Mouse (Mus musculus): ENCODE data around the gene Ccdc51. TPM values are rescaled to one million over a fixed set of nuclear protein-coding genes. Genes with fewer than 3 reads are reported as not detected.

Gene Ccdc51
- total and polyA plus RNA-seq, 3 experiments: 15.1 to 28.4 TPM; not detected in 1

DNA sequence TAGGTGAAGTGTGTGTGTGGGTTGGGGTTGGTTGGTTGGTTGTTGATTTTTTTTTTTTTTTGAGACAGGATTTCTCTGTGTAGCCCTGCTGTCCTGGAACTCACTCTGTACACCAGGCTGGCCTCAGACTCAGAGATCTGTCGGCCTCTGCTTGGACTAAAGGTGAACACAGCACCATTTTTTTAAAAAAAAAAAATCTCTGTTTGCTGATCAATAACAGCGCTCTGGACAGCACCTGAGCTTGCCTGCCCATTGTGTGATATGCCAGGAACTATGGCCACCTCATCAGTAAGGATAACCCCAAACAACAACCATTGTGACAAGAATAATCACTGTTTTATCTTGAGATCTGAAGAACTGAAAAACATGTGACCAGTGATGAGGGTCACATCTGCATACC, 42.8 kb downstream of the Ccdc51 start:
- Histone ChIP-seq H3K9ac (ENCODE audit: control insufficient read depth, low read depth, low read length, poor library complexity, severe bottlenecking) (no peak overlapping the region), H3K27me3 (ENCODE audit: control insufficient read depth in 1 of 2, insufficient read depth in 2 of 2, low read length in 2 of 2) (peaks cover 0 to 3% of the 10 kb centered on the region in 2 experiments; a peak in 2 of 4 replicates), H3K27ac (ENCODE audit: control insufficient read depth, low read depth, low read length) (no peak overlapping the region), H3K9me3 (replicated peaks; ENCODE audit: insufficient read depth, low read length) (no peaks in the 10 kb centered on the region), H3K4me1 (ENCODE audit: control insufficient read depth in 1 of 2, insufficient read depth in 2 of 2, low read length in 2 of 2) (peaks cover 2 to 14% of the 10 kb centered on the region in 2 experiments; a peak in 3 of 4 replicates), H3K4me3 (ENCODE audit: control insufficient read depth in 1 of 2, insufficient read depth in 1 of 2, low read depth in 2 of 2, low read length in 2 of 2) (no peak overlapping the region), H3K79me2 (ENCODE audit: control insufficient read depth, insufficient read depth, low read length, poor library complexity) (no peaks in the 10 kb centered on the region), H3K36me3 (ENCODE audit: control insufficient read depth in 1 of 2, insufficient read depth in 2 of 2, low read length in 2 of 2) (peaks cover 0 to 4% of the 10 kb centered on the region in 2 experiments; a peak in 2 of 4 replicates)
- DNase-seq (ENCODE audit: low read depth, low spot score): no peak
- TF ChIP-seq POLR2AphosphoS2 (IDR thresholded peaks at IDR 0.05; ENCODE audit: low read length): no peak
- TF ChIP-seq ZKSCAN1 (IDR thresholded peaks at IDR 0.05; ENCODE audit: low read depth, low read length): no peak

DNA sequence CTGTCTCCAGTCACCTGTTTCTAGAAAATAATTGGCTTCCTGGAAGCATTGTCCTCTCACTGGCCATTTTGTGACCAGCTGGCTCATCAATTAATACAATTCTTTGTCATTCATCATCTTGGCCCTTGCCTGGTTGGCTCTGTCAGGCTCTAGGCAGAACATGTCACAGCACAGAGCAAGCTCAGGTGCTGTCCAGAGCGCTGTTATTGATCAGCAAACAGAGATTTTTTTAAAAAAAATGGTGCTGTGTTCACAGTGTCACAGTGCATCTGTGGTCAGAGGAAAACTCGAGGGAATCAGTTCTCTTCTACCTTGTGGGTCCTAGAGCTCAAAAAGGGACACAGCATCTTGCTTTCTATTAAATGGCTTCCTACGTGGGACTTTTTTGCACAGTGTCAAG, 43.2 kb downstream of the Ccdc51 start:
- no peak for DNase-seq (ENCODE audit: low read depth, low spot score)
- H3K4me1 ChIP-seq (ENCODE audit: control insufficient read depth in 1 of 2, insufficient read depth in 2 of 2, low read length in 2 of 2): peaks cover 2 to 14% of the 10 kb centered on the region in 2 experiments; a peak in 3 of 4 replicates
- no peak for TF ChIP-seq MAZ (IDR thresholded peaks at IDR 0.05; ENCODE audit: low read depth, low read length)

DNA sequence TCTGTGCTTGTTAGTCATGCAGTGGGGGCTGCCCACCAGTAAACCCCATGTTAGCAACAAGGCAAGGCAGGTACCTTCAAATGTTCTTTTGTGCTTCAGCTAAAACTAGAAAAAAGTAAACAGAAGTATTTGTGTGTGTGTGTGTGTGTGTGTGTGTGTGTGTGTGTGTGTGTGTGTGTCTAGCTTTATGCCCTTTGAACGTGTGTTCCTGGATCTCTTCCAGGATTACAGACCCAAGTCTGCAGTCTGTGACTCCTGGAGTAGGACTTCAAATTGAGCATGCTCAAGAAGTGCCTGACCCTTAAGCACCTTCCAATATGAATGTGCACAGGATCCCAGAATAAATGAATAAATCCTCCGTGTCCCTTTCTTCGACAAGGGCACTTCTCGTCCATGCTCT, 44.8 kb downstream of the Ccdc51 start:
- peaks cover 0 to 4% of the 10 kb centered on the region in 2 experiments; a peak in 2 of 4 replicates for H3K36me3 ChIP-seq (ENCODE audit: control insufficient read depth in 1 of 2, insufficient read depth in 2 of 2, low read length in 2 of 2)
- peaks cover 0 to 3% of the 10 kb centered on the region in 2 experiments; a peak in 2 of 4 replicates for H3K27me3 ChIP-seq (ENCODE audit: control insufficient read depth in 1 of 2, insufficient read depth in 2 of 2, low read length in 2 of 2)
- H3K79me2 ChIP-seq (ENCODE audit: control insufficient read depth, insufficient read depth, low read length, poor library complexity): no peaks in the 10 kb centered on the region
- no peak overlapping the region for H3K9ac ChIP-seq (ENCODE audit: control insufficient read depth, low read depth, low read length, poor library complexity, severe bottlenecking)
- no peak for TF ChIP-seq ZC3H11A (IDR thresholded peaks at IDR 0.05; ENCODE audit: low read depth, low read length)
- TF ChIP-seq ETS1 (IDR thresholded peaks at IDR 0.05; ENCODE audit: low read depth, low read length): no peak
- no peak for TF ChIP-seq GATA1 (IDR thresholded peaks at IDR 0.05; ENCODE audit: low read depth, low read length)
- TF ChIP-seq ZNF384 (IDR thresholded peaks at IDR 0.05; ENCODE audit: low read depth, low read length): no peak
- no peak for TF ChIP-seq BHLHE40 (IDR thresholded peaks at IDR 0.05; ENCODE audit: borderline replicate concordance, low read depth, low read length)
- TF ChIP-seq E2F4 (IDR thresholded peaks at IDR 0.05; ENCODE audit: borderline replicate concordance, low read depth, low read length): no peak
- TF ChIP-seq GABPA (IDR thresholded peaks at IDR 0.05; ENCODE audit: low read depth, low read length): no peak
- TF ChIP-seq SMC3 (IDR thresholded peaks at IDR 0.05; ENCODE audit: low read depth, low read length): no peak
- TF ChIP-seq RCOR1 (IDR thresholded peaks at IDR 0.05; ENCODE audit: low read depth, low read length): no peak
- no peak for TF ChIP-seq CHD1 (IDR thresholded peaks at IDR 0.05; ENCODE audit: low read depth, low read length)
- no peak for TF ChIP-seq MEF2A (IDR thresholded peaks at IDR 0.05; ENCODE audit: extremely low read depth, insufficient replicate concordance, low read depth, low read length, poor library complexity, severe bottlenecking)
- no peak for TF ChIP-seq CHD2 (IDR thresholded peaks at IDR 0.05; ENCODE audit: low read length)
- TF ChIP-seq MYB (IDR thresholded peaks at IDR 0.05; ENCODE audit: low read depth, low read length): no peak
- no peak for TF ChIP-seq NELFE (IDR thresholded peaks at IDR 0.05; ENCODE audit: low read depth, low read length)
- TF ChIP-seq POLR2A (IDR thresholded peaks at IDR 0.05; ENCODE audit: control insufficient read depth in 1 of 2, insufficient read depth in 1 of 2, low read depth in 1 of 2, low read length in 2 of 2, poor library complexity in 1 of 2): no peak
- no peak for TF ChIP-seq EP300 (IDR thresholded peaks at IDR 0.05; ENCODE audit: low read depth in 1 of 2, low read length in 2 of 2)
- TF ChIP-seq ZMIZ1 (IDR thresholded peaks at IDR 0.05; ENCODE audit: low read depth, low read length): no peak
- TF ChIP-seq USF1 (IDR thresholded peaks at IDR 0.05; ENCODE audit: low read depth, low read length): no peak
- TF ChIP-seq POLR2AphosphoS2 (IDR thresholded peaks at IDR 0.05; ENCODE audit: low read length): no peak
- no peaks in the 10 kb centered on the region for H3K9me3 ChIP-seq (replicated peaks; ENCODE audit: insufficient read depth, low read length)
- no peak overlapping the region for H3K27ac ChIP-seq (ENCODE audit: control insufficient read depth, low read depth, low read length)
- peaks cover 2 to 14% of the 10 kb centered on the region in 2 experiments; a peak in 3 of 4 replicates for H3K4me1 ChIP-seq (ENCODE audit: control insufficient read depth in 1 of 2, insufficient read depth in 2 of 2, low read length in 2 of 2)
- no peak for DNase-seq (ENCODE audit: low read depth, low spot score)
- H3K4me3 ChIP-seq (ENCODE audit: control insufficient read depth in 1 of 2, insufficient read depth in 1 of 2, low read depth in 2 of 2, low read length in 2 of 2): no peak overlapping the region

More for the DNA sequence above, 43.2 kb downstream of the Ccdc51 start:
- Histone ChIP-seq H3K4me3 (ENCODE audit: control insufficient read depth in 1 of 2, insufficient read depth in 1 of 2, low read depth in 2 of 2, low read length in 2 of 2) (no peak overlapping the region), H3K27ac (ENCODE audit: control insufficient read depth, low read depth, low read length) (no peak overlapping the region), H3K27me3 (ENCODE audit: control insufficient read depth in 1 of 2, insufficient read depth in 2 of 2, low read length in 2 of 2) (peaks cover 0 to 3% of the 10 kb centered on the region in 2 experiments; a peak in 2 of 4 replicates), H3K9me3 (replicated peaks; ENCODE audit: insufficient read depth, low read length) (no peaks in the 10 kb centered on the region), H3K36me3 (ENCODE audit: control insufficient read depth in 1 of 2, insufficient read depth in 2 of 2, low read length in 2 of 2) (peaks cover 0 to 4% of the 10 kb centered on the region in 2 experiments; a peak in 2 of 4 replicates), H3K9ac (ENCODE audit: control insufficient read depth, low read depth, low read length, poor library complexity, severe bottlenecking) (no peak overlapping the region), H3K79me2 (ENCODE audit: control insufficient read depth, insufficient read depth, low read length, poor library complexity) (no peaks in the 10 kb centered on the region)

Data from MEL (cell line).